Comparison of ENCODE assay signal across 10 mouse cellular contexts in genomic region chr5:139404801-139405401, GRCm38 (mm10). TPM values are rescaled to one million over a fixed set of nuclear protein-coding genes. Genes with fewer than 3 reads are reported as not detected.
DNase-seq lines count a peak whose midpoint lies in the region; ATAC-seq and TF ChIP-seq lines count a peak whose summit lies in the region.
"Had no signal": no experiment of that assay in that cellular context is flagged by ENCODE, and none has a peak within 500 bp of the region (broad histone marks: within the 10 kb centered on the region; RNA-seq: fewer than 3 reads in every experiment).

Gene C130050O18Rik, plus strand, starts transcription at chr5:139405280.

- no peaks in the 10 kb centered on the region for H3K27me3 ChIP-seq in midbrain, embryonic 10.5 days (ENCODE audit: low read depth, poor library complexity, severe bottlenecking)
- H3K27me3 ChIP-seq in midbrain, embryonic 16.5 days (ENCODE audit: control insufficient read depth, insufficient read depth, low read depth, low read length): no peaks in the 10 kb centered on the region
- peaks cover 15% of the 10 kb centered on the region; the same call in 1 of the 2 replicates for H3K27me3 ChIP-seq in heart, embryonic 13.5 days (replicated peaks)
- no peaks in the 10 kb centered on the region for H3K27me3 ChIP-seq in liver, embryonic 13.5 days
- no peaks in the 10 kb centered on the region for H3K27me3 ChIP-seq in small intestine, adult 2 months (ENCODE audit: control insufficient read depth, insufficient read depth, low read length)
- H3K27me3 ChIP-seq: forebrain, embryonic 15.5 days had no signal

- TF ChIP-seq CTCF in small intestine, adult 2 months (IDR thresholded peaks at IDR 0.05; ENCODE audit: extremely low read depth, insufficient read length, insufficient replicate concordance, low read depth, low read length): no peak

- WGBS in midbrain, embryonic 10.5 days: 81% methylated on average over 6 of the region's 6 CpGs
- 81% methylated on average over 6 of the region's 6 CpGs for WGBS in midbrain, embryonic 16.5 days
- WGBS in heart, embryonic 13.5 days: 68% methylated on average over 6 of the region's 6 CpGs
- 25% methylated on average over 6 of the region's 6 CpGs for WGBS in liver, embryonic 13.5 days (ENCODE audit: insufficient replicate concordance)
- 81% methylated on average over 6 of the region's 6 CpGs for WGBS in small intestine, adult 2 months

- ATAC-seq in midbrain, embryonic 16.5 days: no peak
- no peak for ATAC-seq in heart, embryonic 13.5 days (ENCODE audit: extremely low read depth, insufficient number of reproducible peaks, low FRiP score, low TSS enrichment)
- ATAC-seq in liver, embryonic 13.5 days (ENCODE audit: low read depth): peak; percentile 83
- ATAC-seq: forebrain, embryonic 15.5 days had no signal

- TF ChIP-seq POLR2A in small intestine, adult 2 months (IDR thresholded peaks at IDR 0.05; ENCODE audit: low read depth, low read length): no peak

- H3K9me3 ChIP-seq in midbrain, embryonic 10.5 days (replicated peaks): no peaks in the 10 kb centered on the region
- H3K9me3 ChIP-seq in midbrain, embryonic 16.5 days (replicated peaks; ENCODE audit: control insufficient read depth, low read length, poor library complexity, severe bottlenecking): no peaks in the 10 kb centered on the region
- no peaks in the 10 kb centered on the region for H3K9me3 ChIP-seq in heart, embryonic 13.5 days
- no peaks in the 10 kb centered on the region for H3K9me3 ChIP-seq in liver, embryonic 13.5 days (replicated peaks)
- H3K9me3 ChIP-seq: forebrain, embryonic 15.5 days had no signal

- no peak within 1 kb of the TSS for H3K4me3 ChIP-seq in midbrain, embryonic 10.5 days
- H3K4me3 ChIP-seq in midbrain, embryonic 16.5 days (ENCODE audit: low read depth, low read length): no peak within 1 kb of the TSS
- no peak within 1 kb of the TSS for H3K4me3 ChIP-seq in heart, embryonic 13.5 days
- peak within 1 kb of the TSS; percentile 16; the same call in 1 of the 2 replicates for H3K4me3 ChIP-seq in liver, embryonic 13.5 days (replicated peaks)
- peak within 1 kb of the TSS; percentile 38 for H3K4me3 ChIP-seq in small intestine, adult 2 months (ENCODE audit: low read depth, low read length)
- H3K4me3 ChIP-seq: forebrain, embryonic 15.5 days had no signal

- H3K4me2 ChIP-seq in midbrain, embryonic 16.5 days (ENCODE audit: low read length): no peak within 1 kb of the TSS
- H3K4me2 ChIP-seq in heart, embryonic 13.5 days: no peak within 1 kb of the TSS
- peak within 1 kb of the TSS; percentile 35 for H3K4me2 ChIP-seq in liver, embryonic 13.5 days
- H3K4me2 ChIP-seq: forebrain, embryonic 15.5 days had no signal

- H3K36me3 ChIP-seq in midbrain, embryonic 10.5 days: no peaks in the 10 kb centered on the region
- H3K36me3 ChIP-seq in midbrain, embryonic 16.5 days (ENCODE audit: control insufficient read depth, insufficient read depth, low read length): no peaks in the 10 kb centered on the region
- no peaks in the 10 kb centered on the region for H3K36me3 ChIP-seq in heart, embryonic 13.5 days
- no peaks in the 10 kb centered on the region for H3K36me3 ChIP-seq in liver, embryonic 13.5 days
- no peaks in the 10 kb centered on the region for H3K36me3 ChIP-seq in small intestine, adult 2 months (ENCODE audit: control insufficient read depth, insufficient read depth, low read length)
- H3K36me3 ChIP-seq: forebrain, embryonic 15.5 days had no signal

- H3K27ac ChIP-seq in midbrain, embryonic 10.5 days (replicated peaks): peak within 1 kb of the TSS; percentile 24
- H3K27ac ChIP-seq in midbrain, embryonic 16.5 days (ENCODE audit: low read length): no peak within 1 kb of the TSS
- H3K27ac ChIP-seq in heart, embryonic 13.5 days (replicated peaks): 0 out of 2 replicates have a peak within 1 kb of the TSS, but pooled peaks have one; percentile 15
- peak within 1 kb of the TSS; percentile 78 for H3K27ac ChIP-seq in liver, embryonic 13.5 days
- peak within 1 kb of the TSS; percentile 55 for H3K27ac ChIP-seq in small intestine, adult 2 months (ENCODE audit: insufficient read depth, low read depth, low read length)
- H3K27ac ChIP-seq: forebrain, embryonic 15.5 days had no signal

- H3K9ac ChIP-seq in midbrain, embryonic 16.5 days (ENCODE audit: low read depth, low read length): no peak within 1 kb of the TSS
- 0 out of 2 replicates have a peak within 1 kb of the TSS, but pooled peaks have one; percentile 50 for H3K9ac ChIP-seq in heart, embryonic 13.5 days
- H3K9ac ChIP-seq in liver, embryonic 13.5 days: peak within 1 kb of the TSS; percentile 46
- H3K9ac ChIP-seq: forebrain, embryonic 15.5 days had no signal

- DNase-seq in midbrain, embryonic 10.5 days (ENCODE audit: low spot score): no peak
- DNase-seq in liver, embryonic 13.5 days: no peak
- DNase-seq in frontal cortex, postnatal 14 days (ENCODE audit: low spot score in 2 of 2): no peak
- no peak for DNase-seq in left cerebral cortex, adult 11 months (ENCODE audit: low spot score)
- DNase-seq: left cerebral cortex, postnatal 4 days; thymus, postnatal 36 days had no signal

- H3K4me1 ChIP-seq in midbrain, embryonic 10.5 days: peaks cover 27% of the 10 kb centered on the region
- no peaks in the 10 kb centered on the region for H3K4me1 ChIP-seq in midbrain, embryonic 16.5 days (ENCODE audit: control insufficient read depth, insufficient read depth, low read length)
- peaks cover 43% of the 10 kb centered on the region for H3K4me1 ChIP-seq in heart, embryonic 13.5 days
- peaks cover 63% of the 10 kb centered on the region for H3K4me1 ChIP-seq in liver, embryonic 13.5 days (replicated peaks)
- peaks cover 8% of the 10 kb centered on the region for H3K4me1 ChIP-seq in small intestine, adult 2 months (ENCODE audit: control insufficient read depth, insufficient read depth, insufficient read length, low read length)
- H3K4me1 ChIP-seq: forebrain, embryonic 15.5 days had no signal

RNA-seq across cellular contexts. Expression of gene C130050O18Rik, which starts in this region (rescaled TPM):
- 0.32 and 0.39 TPM in 2 replicates for polyA plus RNA-seq in midbrain, embryonic 10.5 days (2016; fragmentation: Nextera tagmentation; extraction: Ambion mirVana)
- 0.14 and 0.39 TPM in 2 replicates for polyA plus RNA-seq in midbrain, embryonic 16.5 days (2015; fragmentation: Nextera tagmentation; extraction: Ambion mirVana)
- polyA plus RNA-seq in heart, embryonic 13.5 days (2015; fragmentation: Nextera tagmentation; extraction: Ambion mirVana): 0.24 and 0.34 TPM in 2 replicates
- 0.89 and 1.1 TPM in 2 replicates for polyA plus RNA-seq in liver, embryonic 13.5 days (2015; fragmentation: Nextera tagmentation; extraction: Ambion mirVana)
- polyA plus RNA-seq in small intestine, adult 2 months (2012; rRNA removed): 3.0 and 3.5 TPM in 2 replicates

Comparison
In these comparisons a context has a peak if more than half of its experiments do, and no peak if none do; other contexts are left out.
1. H3K4me3 ChIP-seq: peak in liver, embryonic 13.5 days (single experiment) and small intestine, adult 2 months (single experiment); none in midbrain, embryonic 10.5 days (single experiment), midbrain, embryonic 16.5 days (single experiment) and heart, embryonic 13.5 days (single experiment).